Mouse (Mus musculus) NIH3T3 (cell line): Measurements from ENCODE around the gene Spata31d1a.

Experiments
- DNase-seq: peaks from one replicate; pipeline ENCODE4 v3.0.0-alpha.2; 2012; ENCODE audit warnings: low read depth

The Spata31d1a gene

DNA sequence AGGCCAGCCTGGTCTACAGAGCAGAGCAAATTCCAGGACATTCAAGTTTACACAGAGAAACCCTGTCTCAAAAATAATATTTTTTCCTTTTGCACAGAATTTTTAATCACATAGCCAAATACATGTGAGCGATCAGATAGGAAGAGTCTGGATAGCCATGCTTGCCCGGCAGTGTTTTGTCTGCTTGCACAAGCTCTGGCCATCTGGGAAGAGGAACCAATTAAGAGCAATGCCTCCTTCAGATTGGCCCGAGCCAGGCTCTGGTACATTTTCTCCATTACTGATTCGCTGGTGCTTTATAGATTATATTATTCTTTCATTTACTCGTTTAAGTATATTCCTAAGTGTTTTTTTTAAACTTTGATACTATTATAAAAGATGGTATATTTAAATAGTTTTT lies 42.4 kb downstream of the Spata31d1a start:
- no peak for DNase-seq

DNA sequence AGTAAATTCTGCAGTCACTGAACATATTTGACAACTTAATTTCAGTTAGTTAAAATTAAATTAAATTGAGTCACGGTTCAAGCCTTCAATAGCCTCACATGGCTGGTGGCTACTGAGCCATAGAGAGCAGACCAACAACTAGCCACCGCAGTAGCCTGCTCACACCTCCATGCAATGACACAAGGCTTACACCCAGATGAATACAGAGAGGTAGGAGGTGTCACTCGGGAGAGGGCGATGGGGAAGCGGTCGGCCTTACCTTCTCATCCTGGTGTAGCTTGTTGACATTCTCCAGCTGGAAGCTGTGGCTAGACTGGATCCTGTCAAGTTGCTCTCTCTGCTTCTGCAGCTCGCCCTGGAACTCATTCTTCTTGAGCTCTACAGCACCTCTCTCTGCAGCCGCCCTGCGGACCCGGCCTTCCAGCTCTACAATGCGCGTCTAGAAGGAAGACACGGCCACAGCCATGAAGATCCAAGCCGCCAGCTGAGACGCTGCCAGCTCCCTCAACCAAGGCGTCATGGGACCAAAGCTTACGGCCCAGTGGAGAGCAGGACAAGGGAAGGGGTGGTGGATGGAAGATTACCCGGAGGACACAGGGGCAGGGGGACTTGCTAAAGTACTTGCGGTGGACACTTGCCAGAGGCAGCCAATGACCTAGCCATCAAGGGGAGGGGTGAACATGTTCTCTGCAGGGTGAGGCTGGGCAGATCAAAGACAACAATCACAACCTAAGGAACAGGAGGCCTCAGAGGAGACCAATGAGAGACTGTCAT lies 46.0 kb downstream of the Spata31d1a start:
- DNase-seq: no peak

DNA sequence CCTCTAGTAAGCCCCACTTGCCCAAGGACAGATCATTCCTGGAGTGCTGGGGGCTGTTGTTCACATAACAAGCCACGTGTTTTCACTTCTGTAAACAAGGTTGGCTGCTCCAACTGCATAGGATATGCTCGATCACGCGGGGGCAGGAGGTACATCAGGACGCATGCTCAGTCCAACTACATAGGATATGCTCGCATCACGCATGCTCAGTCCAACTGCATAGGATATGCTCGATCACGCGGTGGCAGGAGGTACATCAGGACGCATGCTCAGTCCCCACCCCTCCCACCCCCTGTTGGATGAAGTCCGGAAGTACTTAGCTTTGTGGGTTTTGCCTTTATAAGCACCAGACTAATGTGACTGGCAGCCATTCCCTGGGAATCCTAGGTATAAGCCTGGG lies 48.2 kb downstream of the Spata31d1a start:
- no peak for DNase-seq

DNA sequence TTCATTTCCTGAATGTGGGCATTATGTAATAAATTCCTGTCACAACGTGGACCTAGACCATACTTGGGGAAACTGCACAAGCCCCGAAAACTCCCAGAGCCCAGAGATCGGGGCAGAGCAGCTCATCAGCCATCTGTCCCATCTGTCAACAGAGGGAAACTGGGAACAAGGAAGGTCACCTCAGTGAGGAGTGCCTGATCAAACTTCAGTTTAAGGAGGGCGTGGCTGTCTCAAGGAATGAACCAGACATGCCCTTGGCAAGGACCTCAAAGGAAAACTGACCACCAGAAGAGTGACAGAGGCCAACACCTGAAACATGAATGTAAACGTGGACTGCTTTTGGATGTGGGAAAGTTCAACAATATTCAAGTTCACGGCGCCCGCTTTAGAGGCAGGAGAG lies 48.7 kb downstream of the Spata31d1a start:
- DNase-seq: no peak

DNA sequence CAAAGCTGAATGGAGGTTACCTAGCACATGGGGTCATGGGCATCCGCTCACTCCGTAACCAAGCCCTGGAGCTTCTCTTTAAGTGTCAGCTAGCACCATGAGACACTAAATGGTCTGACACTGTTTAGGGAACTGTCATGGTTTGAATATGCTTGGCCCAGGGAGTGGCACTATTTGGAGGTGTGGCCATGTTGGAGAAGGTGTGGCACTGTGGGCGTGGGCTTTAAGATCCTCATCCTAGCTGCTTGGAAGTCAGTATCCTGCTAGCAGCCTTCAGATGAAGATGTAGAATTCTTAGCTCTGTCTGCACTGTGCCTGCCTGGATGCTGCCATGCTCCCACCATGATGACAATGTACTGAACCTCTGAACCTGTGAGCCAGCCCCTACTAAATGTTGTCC lies 49.8 kb downstream of the Spata31d1a start:
- no peak for DNase-seq

DNA sequence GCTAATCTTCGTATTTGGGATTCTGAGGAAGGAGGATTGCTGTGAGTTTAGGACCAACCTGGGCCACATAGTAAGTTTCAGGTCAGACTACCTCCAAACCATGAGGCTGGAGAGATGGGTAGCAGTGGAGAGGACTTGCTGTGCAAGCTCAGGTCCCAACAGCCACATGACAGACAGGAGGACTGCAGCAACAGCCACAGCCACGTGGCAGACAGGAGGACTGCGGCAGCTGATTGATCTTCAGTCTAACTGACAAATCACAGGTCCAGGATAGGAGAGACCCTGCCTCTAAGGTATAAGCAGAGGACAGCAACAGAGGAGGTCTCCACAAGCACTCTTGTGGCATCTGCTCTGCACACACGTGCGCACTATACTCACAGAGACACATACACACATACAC lies 52.3 kb downstream of the Spata31d1a start:
- no peak for DNase-seq

DNA sequence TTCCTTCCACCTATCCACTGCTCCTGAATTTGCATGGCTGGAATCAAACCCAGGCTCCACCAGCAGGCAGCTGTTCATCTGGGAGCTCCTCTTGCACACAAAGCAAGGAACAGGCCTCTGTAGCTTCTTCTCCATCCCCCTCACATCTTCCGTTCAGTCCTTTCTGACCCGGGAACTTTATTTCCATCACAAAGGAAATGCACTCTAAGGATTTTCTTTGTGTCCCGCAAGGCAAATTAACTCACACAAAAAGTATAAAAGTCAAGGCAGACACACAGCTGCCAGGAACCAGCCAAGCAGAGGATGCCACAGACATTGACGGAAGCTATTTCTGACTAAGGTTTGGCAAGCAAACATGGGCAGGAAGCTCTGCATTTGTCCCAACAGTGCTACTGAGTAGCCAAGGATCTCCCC lies 53.1 kb downstream of the Spata31d1a start:
- no peak for DNase-seq

DNA sequence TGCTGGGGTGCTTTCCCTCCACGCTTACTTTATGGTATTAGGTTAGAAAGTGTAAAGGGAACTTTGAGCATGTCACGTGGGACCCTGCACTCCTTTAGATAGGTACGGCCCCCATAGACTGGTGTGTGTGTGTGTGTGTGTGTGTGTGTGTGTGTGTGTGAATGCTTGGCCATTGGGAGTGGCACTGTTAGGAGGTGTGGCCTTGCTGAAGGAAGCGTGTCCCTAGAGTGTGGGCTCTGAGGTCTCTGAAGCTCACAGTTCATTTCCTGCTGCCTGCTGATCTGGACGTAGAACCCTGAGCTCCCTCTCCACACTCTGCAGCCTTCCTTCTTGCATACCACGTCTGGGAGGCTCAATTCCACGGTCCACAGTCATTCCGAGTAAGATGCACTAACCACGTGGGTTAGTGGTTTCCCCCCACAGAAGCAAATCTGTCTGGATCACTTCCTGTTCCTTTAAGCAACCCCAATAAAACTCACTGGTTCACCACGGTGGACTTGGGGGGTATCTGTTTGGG lies 53.8 kb downstream of the Spata31d1a start:
- no peak for DNase-seq

DNA sequence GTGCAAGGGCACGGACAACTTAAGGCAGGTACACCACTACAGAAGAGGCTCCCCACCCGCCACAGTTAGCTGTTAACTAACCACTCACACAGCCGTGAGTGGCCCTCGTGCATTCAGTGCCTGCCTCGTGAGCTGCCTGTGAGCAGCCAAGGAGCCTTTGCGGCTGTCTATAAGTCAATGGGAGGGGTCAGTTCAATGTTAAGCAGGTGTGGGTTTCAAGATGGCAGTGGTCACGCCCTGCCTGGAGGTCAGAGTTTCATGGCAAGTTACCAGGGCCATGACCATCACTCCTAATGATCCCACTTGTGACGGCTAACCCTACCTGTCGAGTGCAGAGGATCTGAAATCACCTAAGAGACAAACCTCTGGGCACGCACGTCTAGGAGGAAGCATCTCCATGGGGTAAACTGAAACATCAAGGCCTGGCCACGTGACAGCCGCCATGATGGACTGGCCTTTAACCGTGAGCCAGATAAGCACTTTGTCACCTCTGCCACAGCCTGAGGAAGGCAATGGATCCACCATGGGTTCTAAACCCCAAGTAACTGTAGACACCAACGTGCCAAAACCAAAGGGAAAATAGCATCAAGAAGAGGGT lies 54.3 kb downstream of the Spata31d1a start:
- DNase-seq: no peak

DNA sequence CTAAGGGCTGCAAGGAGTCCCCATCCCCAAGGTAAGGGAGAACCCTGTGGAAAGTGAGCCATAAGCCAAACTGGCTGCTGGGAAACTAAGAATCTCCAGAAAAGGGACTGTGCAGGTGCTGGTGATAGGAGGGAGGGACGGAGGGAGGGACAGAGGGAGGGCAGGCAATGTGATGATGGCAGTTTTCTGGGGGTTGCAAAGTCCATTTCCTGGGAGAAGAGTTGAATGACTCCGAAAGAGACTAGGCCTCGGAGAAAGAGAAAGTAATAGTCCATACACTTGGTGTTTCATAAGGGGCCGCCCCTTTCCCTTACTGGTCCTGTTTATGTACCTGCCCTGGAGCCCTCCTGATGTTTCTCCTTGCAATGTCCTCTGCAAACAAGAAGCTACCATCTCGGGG lies 55.7 kb downstream of the Spata31d1a start:
- no peak for DNase-seq

DNA sequence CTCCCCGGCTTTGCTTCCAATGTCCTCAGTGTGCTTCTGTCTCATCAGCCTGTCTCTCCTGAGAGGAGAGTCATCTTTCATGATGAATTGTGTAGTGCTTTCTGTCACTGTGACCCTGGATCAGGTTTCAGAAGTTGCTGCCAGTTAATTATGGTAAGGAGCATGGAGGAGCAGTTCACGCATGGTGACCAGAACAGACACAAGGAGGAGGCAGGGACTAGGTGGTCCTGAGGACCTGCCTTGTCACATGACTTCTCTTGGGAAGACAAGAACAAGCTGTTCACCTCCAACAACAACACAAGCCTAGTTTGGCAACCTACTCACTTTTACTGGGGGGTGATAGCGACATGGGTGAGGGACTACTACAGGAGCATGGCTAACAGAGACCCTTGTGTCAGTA lies 57.0 kb downstream of the Spata31d1a start:
- DNase-seq: no peak

DNA sequence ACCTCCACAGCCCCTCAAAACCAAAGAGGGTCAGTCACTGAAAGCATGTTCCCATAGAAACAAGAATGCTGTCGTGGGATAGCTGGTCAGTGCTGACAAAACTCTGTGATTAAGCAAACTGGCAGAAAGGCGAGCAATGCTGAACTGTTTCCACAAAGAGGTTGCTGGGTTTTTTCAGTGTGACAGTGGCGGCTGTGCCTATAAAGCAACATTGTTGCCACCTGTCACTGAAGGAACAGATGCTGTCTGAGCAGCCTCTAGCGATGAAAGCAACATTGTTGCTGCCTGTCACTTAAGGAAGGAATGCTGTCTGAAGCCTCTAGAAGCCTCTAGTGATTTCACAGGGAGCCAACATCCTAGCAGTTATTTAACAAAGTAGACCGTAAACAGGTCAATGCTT lies 57.5 kb downstream of the Spata31d1a start:
- DNase-seq: no peak
